Mouse (Mus musculus): Measurements from ENCODE around the gene Arnt2.

Arnt2 gene

GRCm38 (mm10) chr7:84300261-84300660 lies 109.7 kb downstream of the Arnt2 start:
- in situ Hi-C loops (cut with MseI, MboI): no loop called here

- in situ Hi-C loops (cut with MseI, MboI): no loop called here
Observed at GRCm38 (mm10) chr7:84299601-84300000, 110.4 kb downstream of the Arnt2 start.

GRCm38 (mm10) chr7:84293054-84293453 lies 116.9 kb downstream of the Arnt2 start:
- in situ Hi-C loops (cut with MseI, MboI): no loop called here

- in situ Hi-C loops (cut with MseI, MboI): no loop called here
Observed at GRCm38 (mm10) chr7:84287226-84287587, 122.8 kb downstream of the Arnt2 start.

GRCm38 (mm10) chr7:84286526-84287225 lies 123.3 kb downstream of the Arnt2 start:
- in situ Hi-C loops (cut with MseI, MboI): no loop called here

- in situ Hi-C loops (cut with MseI, MboI): no loop called here
Observed at GRCm38 (mm10) chr7:84285790-84286189, 124.2 kb downstream of the Arnt2 start.

- in situ Hi-C loops (cut with MseI, MboI): no loop called here
Observed at GRCm38 (mm10) chr7:84284974-84285373, 125.0 kb downstream of the Arnt2 start.

- in situ Hi-C loops (cut with MseI, MboI): no loop called here
Observed at GRCm38 (mm10) chr7:84282231-84282630, 127.7 kb downstream of the Arnt2 start.

GRCm38 (mm10) chr7:84279231-84279630 lies 130.7 kb downstream of the Arnt2 start:
- in situ Hi-C loops (cut with MseI, MboI): loop anchor here (10.0 kb wide), 2 partner anchors 76 to 364 kb away; no protein-coding TSS in a partner anchor

- in situ Hi-C loops (cut with MseI, MboI): loop anchor here (10.0 kb wide), 2 partner anchors 79 to 361 kb away; no protein-coding TSS in a partner anchor
Observed at GRCm38 (mm10) chr7:84275312-84275711, 134.7 kb downstream of the Arnt2 start.

- in situ Hi-C loops (cut with MseI, MboI): loop anchor here (5.0 to 10.0 kb wide), 3 partner anchors 81 to 359 kb away; partner anchors contain the start of gene Cemip (in 2 of the 2)
Observed at GRCm38 (mm10) chr7:84273930-84274329, 136.0 kb downstream of the Arnt2 start.

- in situ Hi-C loops (cut with MseI, MboI): loop anchor here (5.0 to 10.0 kb wide), 3 partner anchors 82 to 358 kb away; partner anchors contain the start of gene Cemip (in 2 of the 2)
Observed at GRCm38 (mm10) chr7:84272206-84272818, 137.7 kb downstream of the Arnt2 start.

GRCm38 (mm10) chr7:84271429-84271828 lies 138.5 kb downstream of the Arnt2 start:
- in situ Hi-C loops (cut with MseI, MboI): loop anchor here (5.0 to 10.0 kb wide), 3 partner anchors 83 to 357 kb away; partner anchors contain the start of gene Cemip (in 2 of the 2)

- in situ Hi-C loops (cut with MseI, MboI): no loop called here
Observed at GRCm38 (mm10) chr7:84263466-84263865, 146.5 kb downstream of the Arnt2 start.

GRCm38 (mm10) chr7:84261341-84261740 lies 148.6 kb downstream of the Arnt2 start:
- in situ Hi-C loops (cut with MseI, MboI): no loop called here

- in situ Hi-C loops (cut with MseI, MboI): no loop called here
Observed at GRCm38 (mm10) chr7:84260401-84260800, 149.6 kb downstream of the Arnt2 start.

- in situ Hi-C loops (cut with MseI, MboI): no loop called here
Observed at GRCm38 (mm10) chr7:84259309-84259985, 150.5 kb downstream of the Arnt2 start.

GRCm38 (mm10) chr7:84256661-84257060 lies 153.3 kb downstream of the Arnt2 start:
- in situ Hi-C loops (cut with MseI, MboI): no loop called here

- in situ Hi-C loops (cut with MseI, MboI): no loop called here
Observed at GRCm38 (mm10) chr7:84256245-84256644, 153.7 kb downstream of the Arnt2 start.

GRCm38 (mm10) chr7:84254916-84255315 lies 155.1 kb downstream of the Arnt2 start:
- in situ Hi-C loops (cut with MseI, MboI): no loop called here

- in situ Hi-C loops (cut with MseI, MboI): no loop called here
Observed at GRCm38 (mm10) chr7:84254311-84254710, 155.7 kb downstream of the Arnt2 start.

GRCm38 (mm10) chr7:84251667-84252066 lies 158.3 kb downstream of the Arnt2 start:
- in situ Hi-C loops (cut with MseI, MboI): no loop called here

Data from mouse trophoblast stem cell (cell line).